Mouse (Mus musculus): Measurements from ENCODE around the gene Krtap5-4.

GRCm38 (mm10) chr7:142330271-142330724 is 26.9 kb downstream of the Krtap5-4 start:
- TF ChIP-seq CTCF (conservative IDR thresholded peaks at IDR 0.05; ENCODE audit: low read length) (no peak), POU5F1 (IDR thresholded peaks at IDR 0.05; ENCODE audit: borderline replicate concordance, low read length) (no peak)

Measured in E14TG2a.4 (cell line).